Mouse (Mus musculus): ENCODE measurements around the gene Syne1. TPM values are rescaled to one million over a fixed set of nuclear protein-coding genes. Genes with fewer than 3 reads are reported as not detected.

Gene Syne1
- total and polyA plus RNA-seq, 3 experiments, result 5.3 to 6.8 TPM; not detected in 1

DNA sequence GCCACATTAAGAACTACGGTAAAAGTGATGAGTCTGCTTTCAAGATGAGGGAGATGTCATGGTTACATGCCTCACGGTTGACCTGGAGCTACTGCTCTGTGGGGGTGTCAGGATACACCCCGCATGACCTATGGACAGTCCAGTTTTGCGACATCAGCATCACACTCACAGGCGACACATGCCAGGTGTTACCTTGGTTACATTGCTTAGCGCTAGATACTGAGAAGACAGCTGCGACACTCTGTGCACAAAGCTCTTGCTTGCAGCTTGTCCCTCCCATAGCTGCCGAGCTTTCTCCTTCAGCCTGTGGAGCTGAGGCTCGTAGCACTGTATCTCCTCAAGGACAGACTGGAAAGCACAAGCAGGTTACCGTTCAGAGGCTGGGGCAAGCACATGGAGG lies 286.9 kb downstream of the Syne1 start:
- no peaks in the 10 kb centered on the region for H3K4me1 ChIP-seq (ENCODE audit: control insufficient read depth in 1 of 2, insufficient read depth in 2 of 2, low read length in 2 of 2)

DNA sequence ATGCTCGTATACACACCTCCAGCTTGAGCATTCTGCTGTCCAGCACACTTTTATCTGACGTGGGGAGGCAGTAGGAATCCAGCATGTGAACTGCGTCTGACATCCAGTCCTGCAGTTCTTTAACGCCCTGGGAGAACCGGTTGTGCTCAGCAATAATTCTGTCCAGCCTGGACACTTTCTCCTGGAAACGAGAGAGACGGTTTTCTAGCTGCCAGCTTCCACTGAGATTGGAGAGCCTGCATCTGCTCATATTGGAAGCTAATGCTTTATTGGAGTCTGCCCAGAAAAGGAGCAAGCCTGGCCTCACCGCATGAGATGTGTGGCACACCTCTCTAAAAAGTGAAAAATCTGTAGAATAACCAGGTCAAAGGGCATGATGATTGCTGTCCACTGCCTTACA lies 288.6 kb downstream of the Syne1 start:
- H3K79me2 ChIP-seq (ENCODE audit: control insufficient read depth, insufficient read depth, low read length, poor library complexity), result no peaks in the 10 kb centered on the region
- H3K4me1 ChIP-seq (ENCODE audit: control insufficient read depth in 1 of 2, insufficient read depth in 2 of 2, low read length in 2 of 2), result no peaks in the 10 kb centered on the region
- DNase-seq (ENCODE audit: low read depth, low spot score), result no peak
- H3K36me3 ChIP-seq (ENCODE audit: control insufficient read depth in 1 of 2, insufficient read depth in 2 of 2, low read length in 2 of 2), result no peaks in the 10 kb centered on the region
- H3K9ac ChIP-seq (ENCODE audit: control insufficient read depth, low read depth, low read length, poor library complexity, severe bottlenecking), result no peak overlapping the region
- no peak overlapping the region for H3K27ac ChIP-seq (ENCODE audit: control insufficient read depth, low read depth, low read length)
- no peaks in the 10 kb centered on the region for H3K9me3 ChIP-seq (replicated peaks; ENCODE audit: insufficient read depth, low read length)
- TF ChIP-seq ZMIZ1 (IDR thresholded peaks at IDR 0.05; ENCODE audit: low read depth, low read length), result no peak
- TF ChIP-seq ZNF384 (IDR thresholded peaks at IDR 0.05; ENCODE audit: low read depth, low read length), result no peak
- TF ChIP-seq RCOR1 (IDR thresholded peaks at IDR 0.05; ENCODE audit: low read depth, low read length), result no peak
- TF ChIP-seq EP300 (IDR thresholded peaks at IDR 0.05; ENCODE audit: low read depth in 1 of 2, low read length in 2 of 2), result no peak
- TF ChIP-seq CTCF (IDR thresholded peaks at IDR 0.05 in 2 of 3, conservative IDR thresholded peaks at IDR 0.05 in 1 of 3; ENCODE audit: control insufficient read depth in 1 of 3, insufficient read depth in 1 of 3, low read depth in 2 of 3, low read length in 3 of 3, poor library complexity in 1 of 3, severe bottlenecking in 1 of 3), result no peak
- no peak for TF ChIP-seq KAT2A (conservative IDR thresholded peaks at IDR 0.05; ENCODE audit: low read depth, low read length)
- TF ChIP-seq MYC (IDR thresholded peaks at IDR 0.05; ENCODE audit: low read depth, low read length), result no peak
- TF ChIP-seq CHD1 (IDR thresholded peaks at IDR 0.05; ENCODE audit: low read depth, low read length), result no peak
- TF ChIP-seq POLR2AphosphoS2 (IDR thresholded peaks at IDR 0.05; ENCODE audit: low read length), result no peak
- no peak for TF ChIP-seq JUND (IDR thresholded peaks at IDR 0.05; ENCODE audit: low read depth, low read length)
- no peak overlapping the region for H3K4me3 ChIP-seq (ENCODE audit: control insufficient read depth in 1 of 2, insufficient read depth in 1 of 2, low read depth in 2 of 2, low read length in 2 of 2)
- peaks cover 0 to 2% of the 10 kb centered on the region in 2 experiments for H3K27me3 ChIP-seq (ENCODE audit: control insufficient read depth in 1 of 2, insufficient read depth in 2 of 2, low read length in 2 of 2)

More for the DNA sequence above, 286.9 kb downstream of the Syne1 start:
- no peak for TF ChIP-seq CTCF (IDR thresholded peaks at IDR 0.05 in 2 of 3, conservative IDR thresholded peaks at IDR 0.05 in 1 of 3; ENCODE audit: control insufficient read depth in 1 of 3, insufficient read depth in 1 of 3, low read depth in 2 of 3, low read length in 3 of 3, poor library complexity in 1 of 3, severe bottlenecking in 1 of 3)
- no peak for TF ChIP-seq MXI1 (IDR thresholded peaks at IDR 0.05; ENCODE audit: low read depth, low read length)
- TF ChIP-seq UBTF (IDR thresholded peaks at IDR 0.05; ENCODE audit: borderline replicate concordance, insufficient read depth, low read depth, low read length), result no peak
- TF ChIP-seq ZKSCAN1 (IDR thresholded peaks at IDR 0.05; ENCODE audit: low read depth, low read length), result no peak
- TF ChIP-seq MAFK (IDR thresholded peaks at IDR 0.05; ENCODE audit: borderline replicate concordance, low read depth, low read length), result no peak
- TF ChIP-seq POLR2AphosphoS5 (IDR thresholded peaks at IDR 0.05; ENCODE audit: borderline replicate concordance, low read depth, low read length), result no peak
- H3K27me3 ChIP-seq (ENCODE audit: control insufficient read depth in 1 of 2, insufficient read depth in 2 of 2, low read length in 2 of 2), result peaks cover 0 to 3% of the 10 kb centered on the region in 2 experiments
- H3K4me3 ChIP-seq (ENCODE audit: control insufficient read depth in 1 of 2, insufficient read depth in 1 of 2, low read depth in 2 of 2, low read length in 2 of 2), result no peak overlapping the region
- no peak overlapping the region for H3K27ac ChIP-seq (ENCODE audit: control insufficient read depth, low read depth, low read length)
- H3K9me3 ChIP-seq (replicated peaks; ENCODE audit: insufficient read depth, low read length), result no peaks in the 10 kb centered on the region
- no peaks in the 10 kb centered on the region for H3K36me3 ChIP-seq (ENCODE audit: control insufficient read depth in 1 of 2, insufficient read depth in 2 of 2, low read length in 2 of 2)
- no peak for DNase-seq (ENCODE audit: low read depth, low spot score)
- H3K9ac ChIP-seq (ENCODE audit: control insufficient read depth, low read depth, low read length, poor library complexity, severe bottlenecking), result no peak overlapping the region
- H3K79me2 ChIP-seq (ENCODE audit: control insufficient read depth, insufficient read depth, low read length, poor library complexity), result no peaks in the 10 kb centered on the region

Measured in MEL (cell line).